Mouse (Mus musculus) testis, adult 2 months (tissue): ENCODE data around the gene Cenpj.

Experiments
- CTCF ChIP-seq: fragments of 200-500 bp; IDR thresholded peaks from 2 replicates; pipeline ENCODE4 v1.5.1; 2012; ENCODE audit warnings: low read depth, mild to moderate bottlenecking, inconsistent platforms, low read length, moderate library complexity; ENCODE audit not compliant: control insufficient read depth, insufficient read depth, insufficient replicate concordance
- POLR2A ChIP-seq: fragments of 200-500 bp; IDR thresholded peaks from 2 replicates; pipeline ENCODE4 v1.6.1; 2012; ENCODE audit warnings: low read depth, mild to moderate bottlenecking, inconsistent platforms, low read length, moderate library complexity; ENCODE audit not compliant: control insufficient read depth

GRCm38 (mm10) chr14:56594811-56595210 lies 19.6 kb upstream of the Cenpj start:
- TF ChIP-seq POLR2A (no peak), CTCF (no peak)
